Mouse (Mus musculus) activated CD4-positive, CD25-positive, alpha-beta regulatory T cell, adult 4 months (primary cell): ENCODE measurements around the gene Surf6. TPM values are rescaled to one million over a fixed set of nuclear protein-coding genes. Genes with fewer than 3 reads are reported as not detected.

Experiments
- ATAC-seq: one replicate; pipeline ENCODE4 v1.8.0; 2017
- polyA plus RNA-seq, 2 experiments: library from polyadenylated mRNA; unstranded; fragments of 100-300 nt; shearing (Covaris generic); gene quantifications; one replicate each; pipeline ENCODE4 v1.2.1; 2017

The Surf6 gene
- polyA plus RNA-seq = 10 to 100 TPM; 17.5 to 25.5 TPM

- peak; percentile 97 for ATAC-seq
These were observed at the start of gene Surf6 for GRCm38 (mm10) chr2:26902467-26903220. Gene Surf6 (minus strand): TSS chr2:26902879.

- no peak for ATAC-seq
These were observed 49.5 kb upstream of the Surf6 start for GRCm38 (mm10) chr2:26952193-26952592.

GRCm38 (mm10) chr2:26951346-26951905 lies 48.7 kb upstream of the Surf6 start:
- no peak for ATAC-seq

- no peak for ATAC-seq
These were observed 47.7 kb upstream of the Surf6 start for GRCm38 (mm10) chr2:26950411-26950810.

GRCm38 (mm10) chr2:26943253-26943652 lies 40.6 kb upstream of the Surf6 start:
- ATAC-seq = no peak

- ATAC-seq = no peak
These were observed 38.9 kb upstream of the Surf6 start for GRCm38 (mm10) chr2:26941539-26941938.

GRCm38 (mm10) chr2:26936425-26936824 lies 33.7 kb upstream of the Surf6 start:
- peak; percentile 36 for ATAC-seq

GRCm38 (mm10) chr2:26935286-26935685 lies 32.6 kb upstream of the Surf6 start:
- no peak for ATAC-seq

- peak; percentile 76 for ATAC-seq
These were observed 30.8 kb upstream of the Surf6 start, which contains the start of the genes Surf4 and Stkld1 for GRCm38 (mm10) chr2:26933304-26934055. Gene Surf4 (minus strand): TSS chr2:26933928. Gene Stkld1 (plus strand): TSS chr2:26934047.

GRCm38 (mm10) chr2:26932473-26933303 lies 30.0 kb upstream of the Surf6 start:
- ATAC-seq = no peak

GRCm38 (mm10) chr2:26930390-26930789 lies 27.7 kb upstream of the Surf6 start:
- peak; percentile 33 for ATAC-seq

GRCm38 (mm10) chr2:26927745-26928476 lies 25.2 kb upstream of the Surf6 start:
- no peak for ATAC-seq

GRCm38 (mm10) chr2:26921784-26922183 lies 19.1 kb upstream of the Surf6 start:
- no peak for ATAC-seq

GRCm38 (mm10) chr2:26920190-26920855 lies 17.6 kb upstream of the Surf6 start:
- no peak for ATAC-seq

GRCm38 (mm10) chr2:26919684-26920083 lies 17.0 kb upstream of the Surf6 start:
- ATAC-seq = no peak

GRCm38 (mm10) chr2:26916738-26917137 lies 14.1 kb upstream of the Surf6 start:
- ATAC-seq = no peak

GRCm38 (mm10) chr2:26915927-26916728 lies 13.4 kb upstream of the Surf6 start, which contains the start of the genes Surf2 and Surf1:
Gene Surf2 (plus strand): TSS chr2:26916367.
Gene Surf1 (minus strand): TSS chr2:26916530.
- ATAC-seq = peak; percentile 84

- no peak for ATAC-seq
These were observed 11.7 kb upstream of the Surf6 start for GRCm38 (mm10) chr2:26914148-26914941.
